Mouse (Mus musculus) kidney, adult 2 months (tissue): ENCODE results near the gene Fxyd5.

ENCODE experiments used
- CTCF ChIP-seq: fragments of 200-500 bp; conservative IDR thresholded peaks from 2 replicates; pipeline ENCODE4 v1.5.1; 2011; ENCODE audit warnings: low read depth, mild to moderate bottlenecking, control low read depth, low read length, moderate library complexity, mixed read lengths; ENCODE audit not compliant: insufficient read depth, insufficient read length
- POLR2A ChIP-seq: fragments of 200-500 bp; IDR thresholded peaks from one replicate; pipeline ENCODE4 v1.6.1; 2011; ENCODE audit warnings: low read depth, low read length, control low read depth

GRCm38 (mm10) chr7:30993986-30994385 is 48.3 kb downstream of the Fxyd5 start:
- TF ChIP-seq CTCF = no peak
- no peak for TF ChIP-seq POLR2A
